Mouse (Mus musculus) thymus, postnatal 0 days (tissue): ENCODE data around the gene Abcc1. TPM values are rescaled to one million over a fixed set of nuclear protein-coding genes. Genes with fewer than 3 reads are reported as not detected.

Source experiments
- DNase-seq: peaks from one replicate; pipeline ENCODE4 v3.0.0-alpha.2; 2015; ENCODE audit warnings: low spot score
- polyA plus RNA-seq: library from polyadenylated mRNA; unstranded; fragments of >200 nt; fragmentation: Nextera tagmentation; extraction: Ambion mirVana; gene quantifications from 2 replicates; pipeline ENCODE4 v1.2.1, GENCODE M21; 2015

The Abcc1 gene
- polyA plus RNA-seq, result 6.4 and 7.6 TPM in 2 replicates

DNA sequence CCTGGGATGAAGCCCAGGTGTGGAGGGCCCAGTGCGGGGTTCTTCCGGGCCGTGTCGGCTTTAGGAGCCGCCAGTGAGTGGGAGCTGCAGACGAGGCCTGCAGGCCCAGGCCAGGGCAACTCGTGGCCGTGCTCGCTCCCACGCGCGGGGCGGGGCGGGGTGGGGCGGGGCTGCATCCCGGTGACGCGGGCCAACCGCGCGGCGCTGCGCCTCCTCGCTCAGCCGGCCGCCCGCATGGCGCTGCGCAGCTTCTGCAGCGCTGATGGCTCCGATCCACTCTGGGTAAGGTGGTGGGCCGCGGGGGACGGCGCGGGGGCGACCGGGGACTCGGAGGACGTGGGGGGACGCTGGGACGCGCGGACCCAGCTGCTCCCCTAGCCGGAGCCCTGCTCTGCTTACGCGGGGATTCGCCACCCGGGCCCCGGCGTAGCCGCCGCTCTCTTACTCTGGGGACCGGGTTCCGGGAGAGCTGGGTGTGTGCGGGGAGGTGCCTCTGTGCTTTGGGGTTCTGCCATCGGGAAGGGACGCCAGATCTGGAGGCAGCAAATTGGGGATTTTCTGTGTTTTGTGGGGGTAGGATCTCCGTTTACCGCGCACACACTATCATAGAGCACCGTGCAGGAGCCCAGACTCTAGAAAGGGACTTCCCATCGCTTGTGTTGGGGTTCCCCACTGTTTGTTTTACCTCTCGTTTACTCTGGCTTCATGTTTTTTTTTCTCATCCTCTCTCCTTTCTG lies at the start of gene Abcc1:
Abcc1 (plus strand) TSS at position 197 of the 737 bp plus-strand sequence.
- DNase-seq, result peak; percentile 72

DNA sequence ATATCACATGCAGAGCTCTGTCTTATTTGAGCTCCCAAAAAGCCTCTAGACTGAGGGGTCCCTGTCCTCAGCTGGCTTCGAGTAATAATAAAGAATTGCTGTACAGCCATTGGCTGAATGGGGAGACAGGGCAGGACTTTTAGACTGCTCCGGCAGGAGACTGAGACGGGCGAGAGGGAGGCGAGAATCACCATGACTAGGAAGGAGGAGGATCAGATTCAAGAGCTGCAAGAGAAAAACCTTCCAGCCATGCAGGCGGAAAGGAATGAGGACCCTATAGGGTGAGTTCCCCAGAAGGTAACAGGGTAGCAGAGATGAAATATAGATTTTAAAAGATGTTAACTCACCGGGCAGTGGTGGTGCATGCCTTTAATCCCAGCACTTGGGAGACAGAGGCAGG lies 48.4 kb upstream of the Abcc1 start:
- DNase-seq, result no peak

DNA sequence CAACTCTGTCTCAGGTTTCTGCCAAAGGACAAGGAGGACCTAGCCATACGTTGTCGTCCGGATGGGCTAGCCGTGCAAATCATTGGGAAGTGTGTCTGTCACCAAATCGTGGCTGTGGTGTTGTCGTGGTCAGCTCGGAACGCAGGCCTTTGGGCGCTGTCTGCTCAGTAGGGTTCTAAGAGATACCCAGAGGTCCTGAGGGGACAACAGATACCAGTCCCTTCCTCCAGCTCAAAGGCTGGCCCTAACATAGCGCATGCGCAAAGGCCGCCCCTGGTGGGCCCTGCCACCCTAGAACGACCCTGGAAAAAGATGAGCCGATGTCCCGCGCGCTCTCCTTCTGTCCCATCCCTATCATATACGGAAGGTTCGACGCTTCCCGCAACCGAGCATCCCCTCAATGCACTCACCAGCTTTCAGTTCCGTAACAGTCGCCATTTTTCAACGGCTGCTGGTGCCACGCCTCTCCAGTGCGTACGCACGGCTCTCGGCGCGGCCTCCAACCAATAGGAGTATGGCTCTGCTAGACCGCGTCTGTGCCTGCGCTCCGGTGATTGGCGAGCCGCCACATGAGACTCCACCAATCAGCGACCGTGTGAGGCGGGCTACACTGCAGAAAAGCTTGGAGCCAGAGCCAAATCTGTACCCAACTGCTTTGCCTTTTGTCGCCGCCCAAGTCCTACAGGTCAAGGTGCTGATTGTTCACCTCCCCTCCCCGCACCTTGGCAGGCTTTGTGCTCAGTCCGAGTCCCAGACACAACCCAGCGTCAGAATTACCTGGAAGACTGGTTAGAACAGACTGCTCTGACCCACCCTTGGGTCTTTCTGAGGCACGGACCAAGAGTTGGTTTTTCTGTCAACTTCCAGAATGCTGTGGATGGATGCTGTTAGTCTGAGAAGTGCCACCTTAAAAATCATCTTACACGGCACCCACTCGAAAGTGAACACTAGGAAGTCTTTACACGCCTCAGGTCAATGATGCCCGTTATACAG lies 44.2 kb upstream of the Abcc1 start, which contains the start of gene Fopnl:
Fopnl (minus strand) TSS at position 522 of the 993 bp plus-strand sequence.
- DNase-seq, result peak; percentile 96

- no peak for DNase-seq
These were observed 41.7 kb upstream of the Abcc1 start for GRCm38 (mm10) chr16:14319681-14320080.

GRCm38 (mm10) chr16:14320494-14320893 lies 40.9 kb upstream of the Abcc1 start:
- no peak for DNase-seq

- DNase-seq, result no peak
These were observed 33.2 kb upstream of the Abcc1 start for GRCm38 (mm10) chr16:14328156-14328555.

DNA sequence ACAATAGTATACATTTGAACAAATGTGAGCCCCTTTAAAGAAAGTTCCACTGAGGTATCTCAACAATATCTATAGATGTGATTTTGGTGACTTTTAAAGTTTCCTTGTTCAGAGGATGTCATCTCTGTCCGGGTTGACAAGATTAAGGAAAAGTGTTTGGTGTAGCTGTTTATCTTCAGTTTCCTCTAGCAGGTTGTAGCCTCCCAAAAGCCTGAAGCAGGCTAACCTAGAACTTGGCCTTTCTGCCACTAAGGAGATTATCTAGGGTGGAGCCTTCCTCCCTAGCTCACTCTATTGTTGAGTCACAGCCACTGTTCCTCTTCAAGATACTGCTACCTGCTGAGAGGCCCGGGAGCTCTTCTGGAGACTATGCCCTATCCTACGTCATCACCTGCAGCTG lies 16.4 kb upstream of the Abcc1 start:
- no peak for DNase-seq

DNA sequence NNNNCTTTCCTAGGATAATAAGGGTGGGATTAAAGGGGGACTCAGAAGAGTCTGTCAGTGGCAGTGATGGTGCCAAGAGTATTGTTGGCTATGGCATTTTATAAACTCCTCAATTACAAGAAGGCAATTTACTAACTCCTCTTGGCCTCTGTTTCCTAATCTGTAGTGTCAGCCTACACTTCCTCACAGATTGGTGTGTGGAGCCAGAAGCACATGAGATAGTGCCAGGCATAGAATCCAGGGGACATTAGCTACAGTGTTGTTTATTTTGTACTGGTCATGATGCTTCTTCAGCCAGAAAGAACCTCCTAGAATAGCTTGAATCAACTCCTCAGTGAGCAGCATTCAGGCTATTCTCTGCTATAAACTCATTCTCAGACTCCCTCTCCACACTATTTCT lies 9.8 kb upstream of the Abcc1 start:
- DNase-seq, result no peak

DNA sequence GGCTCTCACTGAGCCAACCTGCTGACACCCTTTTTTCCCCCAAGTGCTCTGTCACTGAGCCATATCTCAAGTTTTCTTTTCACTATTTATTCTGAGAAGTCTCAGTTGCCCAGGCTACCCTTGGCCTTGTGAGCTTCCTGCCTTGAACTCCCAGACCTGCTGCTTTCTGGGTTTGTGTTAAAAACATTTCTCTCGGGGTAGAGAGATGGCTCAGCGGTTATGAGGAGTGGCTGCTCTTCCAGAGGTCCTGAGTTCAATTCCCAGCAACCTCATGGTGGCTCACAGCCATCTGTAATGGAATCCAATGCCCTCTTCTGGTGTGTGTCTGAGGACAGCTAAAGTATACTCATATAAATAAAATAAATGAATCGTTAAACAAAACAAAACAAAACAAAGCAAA lies 9.1 kb upstream of the Abcc1 start:
- DNase-seq, result no peak

DNA sequence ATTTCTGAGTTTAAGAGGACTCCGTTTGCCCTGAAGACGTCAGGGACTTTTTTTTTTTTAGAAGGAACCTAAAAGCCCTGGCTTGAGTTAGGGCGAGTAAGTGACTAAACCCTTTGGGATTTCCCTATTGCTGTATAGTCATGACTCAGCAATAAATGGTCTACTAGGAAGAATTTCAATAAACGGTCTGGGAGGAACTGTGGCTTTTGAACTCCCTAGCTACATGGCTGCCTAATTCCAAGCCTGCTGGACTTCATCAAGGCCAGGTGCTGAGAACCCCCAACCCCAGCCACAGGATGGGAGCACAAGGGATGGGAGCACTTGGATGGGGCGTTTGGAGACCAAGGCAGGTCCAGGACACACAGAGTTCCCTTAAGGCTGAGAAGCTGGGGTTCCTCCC lies 8.7 kb upstream of the Abcc1 start:
- no peak for DNase-seq

GRCm38 (mm10) chr16:14357859-14358258 lies 3.5 kb upstream of the Abcc1 start:
- no peak for DNase-seq

DNA sequence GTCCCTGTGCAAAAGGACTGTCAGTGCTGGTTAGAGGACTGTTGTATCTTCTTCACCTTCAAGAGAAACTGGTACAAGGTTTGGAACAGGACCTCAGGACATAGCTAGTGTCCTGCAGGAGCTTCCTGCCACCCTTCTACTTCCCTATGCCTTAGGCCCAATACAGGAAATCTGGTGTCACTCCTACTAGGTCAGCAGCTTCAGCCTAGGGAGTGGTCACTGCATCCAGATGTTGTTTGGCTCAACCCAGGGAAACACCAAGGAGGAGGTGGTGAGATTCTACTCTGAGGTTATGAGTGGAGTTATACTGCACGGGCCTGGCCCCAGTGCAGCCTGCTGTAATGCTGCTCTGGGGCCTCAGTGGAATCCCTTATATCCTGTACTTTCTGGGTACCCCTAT lies 2.8 kb upstream of the Abcc1 start:
- no peak for DNase-seq

GRCm38 (mm10) chr16:14360931-14361330 lies 427 bp upstream of the Abcc1 start:
- DNase-seq, result no peak

GRCm38 (mm10) chr16:14362099-14362820 lies 902 bp downstream of the Abcc1 start:
- DNase-seq, result no peak

DNA sequence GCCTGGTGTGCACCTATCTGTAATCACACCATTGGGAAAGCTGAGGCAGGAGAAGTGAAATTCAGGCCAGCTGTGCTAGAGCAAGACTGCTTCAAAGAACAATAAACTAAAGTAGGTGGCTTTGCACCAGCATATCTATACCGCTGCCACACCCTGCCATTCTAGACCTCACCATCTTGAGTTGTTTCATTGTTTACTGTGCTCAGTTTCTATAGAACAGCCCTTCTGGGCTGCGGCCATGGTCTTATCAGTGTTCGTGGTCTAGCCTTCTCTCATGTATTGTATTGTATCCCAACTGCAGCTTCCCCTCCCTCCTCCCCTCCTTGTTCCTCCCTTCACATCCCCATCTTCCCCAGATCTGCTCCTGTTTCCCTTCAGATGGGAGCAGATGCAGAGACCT lies 2.1 kb downstream of the Abcc1 start:
- DNase-seq, result no peak

DNA sequence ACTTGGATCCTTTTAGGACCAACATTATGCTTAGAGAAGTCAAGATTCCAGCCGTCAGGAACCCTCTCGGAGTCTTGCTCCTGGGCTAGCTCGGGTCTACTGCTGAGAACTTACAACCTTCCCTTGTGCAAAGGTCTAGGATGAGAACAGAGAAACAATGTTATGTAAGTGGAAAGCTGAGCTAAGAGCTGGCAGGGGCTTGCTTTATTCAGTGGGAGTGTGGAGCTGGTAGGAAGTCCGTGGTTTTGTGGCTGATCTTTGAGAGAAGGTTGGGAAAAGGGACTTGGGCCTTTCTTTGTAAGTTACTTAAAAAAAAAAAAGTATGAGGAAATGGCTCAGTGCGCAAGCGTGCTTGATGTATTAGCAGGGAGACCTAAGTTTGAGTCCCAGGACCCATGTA lies 2.7 kb downstream of the Abcc1 start:
- DNase-seq, result no peak

DNA sequence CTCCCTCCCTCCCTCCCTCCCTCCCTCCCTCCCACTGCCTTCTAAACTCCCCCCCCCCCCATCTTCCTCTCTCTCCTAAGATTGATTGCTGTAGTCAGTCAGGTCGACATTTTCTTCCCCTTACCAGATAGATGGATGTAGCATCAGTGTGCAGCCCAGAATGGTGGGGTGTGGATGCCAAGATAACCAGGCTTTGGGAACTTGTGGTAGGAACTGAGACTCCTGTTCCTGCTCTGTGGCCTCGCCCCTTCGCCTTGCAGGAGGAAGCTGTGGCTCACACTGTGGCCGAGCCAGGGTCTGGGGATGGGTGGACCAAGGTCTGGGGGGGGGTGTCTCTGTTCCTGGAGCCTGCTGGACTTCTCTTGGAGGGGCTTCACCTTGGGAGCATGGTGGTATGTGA lies 4.1 kb downstream of the Abcc1 start:
- DNase-seq, result no peak

GRCm38 (mm10) chr16:14366017-14366416 lies 4.7 kb downstream of the Abcc1 start:
- no peak for DNase-seq

- DNase-seq, result no peak
These were observed 10.0 kb downstream of the Abcc1 start for GRCm38 (mm10) chr16:14371367-14371766.

DNA sequence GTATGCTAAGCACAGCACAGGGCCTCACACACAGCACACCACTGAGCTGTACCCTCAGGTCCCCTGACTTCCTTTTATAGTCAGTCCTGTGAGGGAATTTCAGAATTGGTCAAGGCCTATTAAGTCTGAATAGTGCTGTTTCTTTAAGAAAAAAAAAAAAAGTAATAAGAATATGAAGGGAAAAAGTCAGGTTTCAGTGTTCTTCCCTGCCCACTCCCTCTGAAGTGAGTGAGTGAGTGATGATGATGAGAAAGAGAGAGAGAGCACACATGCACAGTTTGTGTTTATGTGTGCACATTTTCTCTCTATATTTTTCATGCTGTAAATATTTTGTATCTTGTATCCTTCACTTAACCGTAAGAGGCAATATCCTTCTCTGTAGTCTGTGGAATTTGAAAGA lies 11.0 kb downstream of the Abcc1 start:
- no peak for DNase-seq

DNA sequence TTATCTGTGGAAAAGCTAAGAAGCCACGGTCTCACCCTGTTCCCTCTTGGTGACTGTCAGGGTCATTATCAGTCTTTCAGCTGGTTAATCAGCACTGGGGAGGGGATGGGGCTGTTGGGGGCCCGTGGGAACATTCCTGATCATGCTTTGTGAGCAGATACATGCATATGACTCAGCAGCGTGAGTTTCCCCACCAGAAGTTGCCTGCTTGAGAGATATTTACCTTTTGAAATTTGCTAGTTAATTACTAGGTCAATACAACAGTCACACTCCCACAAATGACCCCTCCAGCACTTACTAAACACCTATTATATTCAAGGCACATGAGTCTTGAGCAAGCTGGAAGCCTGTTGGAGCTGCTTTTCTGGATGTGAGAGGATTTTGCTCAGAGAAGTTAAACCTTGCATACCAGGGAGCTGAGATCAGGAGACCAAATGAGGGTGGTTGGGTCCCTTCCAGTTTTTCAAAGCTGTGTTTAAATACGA lies 11.5 kb downstream of the Abcc1 start:
- DNase-seq, result no peak
